9 mouse cellular contexts compared by ENCODE assay signal in the genomic region with DNA sequence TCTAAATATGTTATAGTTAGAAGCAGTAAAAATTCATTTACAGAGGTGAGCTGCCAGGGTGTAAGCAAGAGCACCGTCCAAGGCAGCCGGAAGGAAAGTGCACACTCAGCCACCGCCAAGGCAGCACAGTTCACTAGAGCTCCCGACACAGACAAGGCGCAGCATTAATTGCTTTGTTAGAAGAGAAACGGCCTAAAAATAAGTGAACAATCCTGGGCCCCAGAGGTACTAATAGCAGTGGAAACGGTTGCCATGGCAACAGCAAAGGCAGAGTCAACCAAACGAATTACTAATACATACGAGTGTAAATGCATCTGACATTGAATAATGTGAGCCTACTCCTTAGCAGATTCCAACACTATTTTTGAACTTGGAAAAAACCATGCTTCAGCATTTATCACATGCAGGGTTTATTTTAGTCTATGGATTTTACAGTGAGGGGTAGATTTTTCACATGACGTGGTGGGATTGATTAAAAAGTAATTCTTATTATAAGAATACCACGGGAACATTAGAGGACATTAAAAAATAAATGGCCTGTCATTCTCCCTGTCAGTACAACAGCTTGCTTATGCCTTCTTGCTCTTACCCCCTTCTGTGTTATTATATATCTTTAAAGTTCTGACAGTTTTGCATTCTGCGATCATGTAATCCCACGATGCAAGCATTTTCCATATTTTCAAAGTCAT.
DNase-seq lines count a peak whose midpoint lies in the region; ATAC-seq and TF ChIP-seq lines count a peak whose summit lies in the region.
"Had no signal": no experiment of that assay in that cellular context is flagged by ENCODE, and none has a peak within 500 bp of the region (broad histone marks: within the 10 kb centered on the region; RNA-seq: fewer than 3 reads in every experiment).

No protein-coding gene starts in this region.

- no peak for ATAC-seq in activated CD4-positive, CD25-positive, alpha-beta regulatory T cell, adult 4 months

- H3K27ac ChIP-seq in gastrocnemius, adult 2 months = peak overlapping the region; percentile 58; the same call in 1 of the 2 replicates

- TF ChIP-seq CTCF in gastrocnemius, adult 2 months (IDR thresholded peaks at IDR 0.05) = no peak
- no peak for TF ChIP-seq CTCF in lung, adult 2 months (IDR thresholded peaks at IDR 0.05; ENCODE audit: insufficient read depth, low read length)

- H3K4me3 ChIP-seq in gastrocnemius, adult 2 months = peak overlapping the region; percentile 51
- H3K4me3 ChIP-seq in lung, adult 2 months (replicated peaks; ENCODE audit: extremely low read depth, low read depth, low read length) = no peak overlapping the region
- H3K4me3 ChIP-seq: megakaryocyte, embryonic 14.5 days had no signal

- no peak for TF ChIP-seq POLR2A in lung, adult 2 months (IDR thresholded peaks at IDR 0.05; ENCODE audit: borderline replicate concordance, extremely low read depth, low read depth, low read length)

- H3K4me1 ChIP-seq in lung, adult 2 months (ENCODE audit: control insufficient read depth, insufficient read depth, low read length) = no peaks in the 10 kb centered on the region
- H3K4me1 ChIP-seq: megakaryocyte, embryonic 14.5 days had no signal

- DNase-seq in gastrocnemius, adult 2 months = no peak
- DNase-seq in gastrocnemius, postnatal 25 days = no peak
- peak; percentile 17 to 67 for DNase-seq in frontal cortex, postnatal 36 days (ENCODE audit: low spot score in 2 of 2)
- peak; percentile 56 to 68 for DNase-seq in left cerebral cortex, postnatal 25 days (ENCODE audit: low spot score in 2 of 2)
- peak; percentile 60 for DNase-seq in right cerebral cortex, postnatal 14 days
- no peak for DNase-seq in lung, postnatal 4 days
- no peak for DNase-seq in lung, adult 2 months

- 54% methylated on average over 13 of the region's 13 CpGs for WGBS in lung, adult 2 months

- intact Hi-C loops in gastrocnemius, adult 2 months (cut with DNase I) = no loop called here
- intact Hi-C loops in left cerebral cortex, postnatal 25 days (cut with DNase I) = no loop called here

Comparison
In these comparisons a context has a peak if more than half of its experiments do, and no peak if none do; other contexts are left out.
1. DNase-seq: peak in frontal cortex, postnatal 36 days (2 of 2), left cerebral cortex, postnatal 25 days (2 of 2) and right cerebral cortex, postnatal 14 days (single experiment); none in gastrocnemius, adult 2 months (single experiment), gastrocnemius, postnatal 25 days (single experiment), lung, postnatal 4 days (0 of 2) and lung, adult 2 months (single experiment).